Mouse (Mus musculus): ENCODE measurements around the gene Ttll6.
"Not testable (repeated sequence)": the region's sequence is repeated elsewhere in the genome, so short reads cannot be mapped to it uniquely, and the experiment has no call there.

Gene Ttll6

GRCm38 (mm10) chr11:96133239-96133865 lies at the start of gene Ttll6:
Ttll6 (plus strand) TSS chr11:96133786.
- no peak for DNase-seq (ENCODE audit: low spot score)

GRCm38 (mm10) chr11:96087981-96088380 lies 45.6 kb upstream of the Ttll6 start:
- no peak for DNase-seq (ENCODE audit: low spot score)

GRCm38 (mm10) chr11:96091073-96091472 lies 42.5 kb upstream of the Ttll6 start:
- DNase-seq (ENCODE audit: low spot score) = no peak

GRCm38 (mm10) chr11:96092674-96093291 lies 40.8 kb upstream of the Ttll6 start:
- no peak for DNase-seq (ENCODE audit: low spot score)

GRCm38 (mm10) chr11:96093361-96093760 lies 40.2 kb upstream of the Ttll6 start:
- DNase-seq (ENCODE audit: low spot score) = no peak

GRCm38 (mm10) chr11:96108376-96108775 lies 25.2 kb upstream of the Ttll6 start:
- DNase-seq (ENCODE audit: low spot score) = no peak

GRCm38 (mm10) chr11:96110950-96111349 lies 22.6 kb upstream of the Ttll6 start:
- DNase-seq (ENCODE audit: low spot score) = not testable (repeated sequence)

- DNase-seq (ENCODE audit: low spot score) = no peak
Measured at GRCm38 (mm10) chr11:96111751-96112150, 21.8 kb upstream of the Ttll6 start, which contains the start of gene Calcoco2. Calcoco2 (minus strand) TSS chr11:96111964.

GRCm38 (mm10) chr11:96114077-96114476 lies 19.5 kb upstream of the Ttll6 start:
- no peak for DNase-seq (ENCODE audit: low spot score)

GRCm38 (mm10) chr11:96115416-96115815 lies 18.2 kb upstream of the Ttll6 start:
- no peak for DNase-seq (ENCODE audit: low spot score)

GRCm38 (mm10) chr11:96116116-96116515 lies 17.5 kb upstream of the Ttll6 start:
- no peak for DNase-seq (ENCODE audit: low spot score)

- not testable (repeated sequence) for DNase-seq (ENCODE audit: low spot score)
Measured at GRCm38 (mm10) chr11:96116925-96117324, 16.7 kb upstream of the Ttll6 start.

GRCm38 (mm10) chr11:96119401-96119800 lies 14.2 kb upstream of the Ttll6 start:
- no peak for DNase-seq (ENCODE audit: low spot score)

- DNase-seq (ENCODE audit: low spot score) = not testable (repeated sequence)
Measured at GRCm38 (mm10) chr11:96122806-96123205, 10.8 kb upstream of the Ttll6 start.

GRCm38 (mm10) chr11:96124052-96124914 lies 9.3 kb upstream of the Ttll6 start:
- no peak for DNase-seq (ENCODE audit: low spot score)

GRCm38 (mm10) chr11:96130606-96131005 lies 3.0 kb upstream of the Ttll6 start:
- no peak for DNase-seq (ENCODE audit: low spot score)

- DNase-seq (ENCODE audit: low spot score) = no peak
Measured at GRCm38 (mm10) chr11:96135847-96136246, 2.3 kb downstream of the Ttll6 start.

- DNase-seq (ENCODE audit: low spot score) = no peak
Measured at GRCm38 (mm10) chr11:96140726-96141175, 7.2 kb downstream of the Ttll6 start.

GRCm38 (mm10) chr11:96143766-96144165 lies 10.2 kb downstream of the Ttll6 start:
- DNase-seq (ENCODE audit: low spot score) = no peak

- no peak for DNase-seq (ENCODE audit: low spot score)
Measured at GRCm38 (mm10) chr11:96145622-96146270, 12.2 kb downstream of the Ttll6 start.

GRCm38 (mm10) chr11:96147471-96147870 lies 13.9 kb downstream of the Ttll6 start:
- no peak for DNase-seq (ENCODE audit: low spot score)

- DNase-seq (ENCODE audit: low spot score) = no peak
Measured at GRCm38 (mm10) chr11:96164769-96165168, 31.2 kb downstream of the Ttll6 start.
